ENCODE assay signal across 16 mouse cellular contexts in genomic region chr8:83082251-83082650, GRCm38 (mm10).
DNase-seq lines count a peak whose midpoint lies in the region.
"Had no signal": no experiment of that assay in that cellular context is flagged by ENCODE, and none has a peak within 500 bp of the region (broad histone marks: within the 10 kb centered on the region; RNA-seq: fewer than 3 reads in every experiment).

No protein-coding gene starts in this region.

- peak; percentile 54 for DNase-seq in heart, adult 11 months
- no peak for DNase-seq in heart, adult 9 months (ENCODE audit: low spot score in 2 of 2)
- DNase-seq in retina, postnatal 1 day, result peak; percentile 34
- DNase-seq in retina, embryonic 14.5 days (ENCODE audit: low spot score), result no peak
- no peak for DNase-seq in kidney, postnatal 10 days
- DNase-seq: adrenal gland, adult 8-10 months; adrenal gland, postnatal 14 days; adrenal gland, postnatal 36 days; B cell, adult 2 months; cerebellum, adult 11 months; cerebellum, adult 18-20 months; cerebellum, adult 8-10 months; cerebellum, adult 9-11 months; cerebellum, postnatal 14 days; cerebellum, postnatal 36 days; embryo, embryonic 11 days had no signal

Comparison
In these comparisons a context has a peak if more than half of its experiments do, and no peak if none do; other contexts are left out.
1. DNase-seq: peak in heart, adult 11 months (single experiment) and retina, postnatal 1 day (single experiment); none in heart, adult 9 months (0 of 2), retina, embryonic 14.5 days (single experiment) and kidney, postnatal 10 days (single experiment).